Comparison of ENCODE assay signal across 8 mouse cellular contexts in genomic region chr9:75313832-75314516, GRCm38 (mm10). TPM values are rescaled to one million over a fixed set of nuclear protein-coding genes. Genes with fewer than 3 reads are reported as not detected.
DNase-seq lines count a peak whose midpoint lies in the region; ATAC-seq and TF ChIP-seq lines count a peak whose summit lies in the region.

No protein-coding gene starts in this region.

- no peaks in the 10 kb centered on the region for H3K36me3 ChIP-seq in E14TG2a.4 (ENCODE audit: insufficient read depth, low read length)
- no peaks in the 10 kb centered on the region for H3K36me3 ChIP-seq in forebrain, embryonic 15.5 days
- no peaks in the 10 kb centered on the region for H3K36me3 ChIP-seq in lung, embryonic 15.5 days

- no peaks in the 10 kb centered on the region for H3K9me3 ChIP-seq in E14TG2a.4 (ENCODE audit: low read length)
- no peaks in the 10 kb centered on the region for H3K9me3 ChIP-seq in forebrain, embryonic 15.5 days
- H3K9me3 ChIP-seq in lung, embryonic 15.5 days = no peaks in the 10 kb centered on the region

- peak overlapping the region; percentile 84 for H3K4me2 ChIP-seq in forebrain, embryonic 15.5 days (replicated peaks)
- H3K4me2 ChIP-seq in lung, embryonic 15.5 days = peak overlapping the region; percentile 87

- no peak for TF ChIP-seq CTCF in E14TG2a.4 (conservative IDR thresholded peaks at IDR 0.05; ENCODE audit: low read length)

- peak overlapping the region; percentile 86 for H3K4me3 ChIP-seq in E14TG2a.4 (replicated peaks; ENCODE audit: low read length)
- peak overlapping the region; percentile 82 for H3K4me3 ChIP-seq in forebrain, embryonic 15.5 days
- peak overlapping the region; percentile 66 for H3K4me3 ChIP-seq in lung, embryonic 15.5 days

- ATAC-seq in forebrain, embryonic 15.5 days (replicated peaks) = peak; percentile 90
- peak; percentile 84 for ATAC-seq in lung, embryonic 15.5 days (ENCODE audit: borderline replicate concordance, extremely low read depth, low FRiP score, low TSS enrichment)

- intact Hi-C loops in heart, postnatal 25 days (cut with DNase I) = no loop called here

- H3K27ac ChIP-seq in forebrain, embryonic 15.5 days (replicated peaks) = peak overlapping the region; percentile 82
- peak overlapping the region; percentile 54 for H3K27ac ChIP-seq in lung, embryonic 15.5 days

- H3K9ac ChIP-seq in forebrain, embryonic 15.5 days (replicated peaks) = peak overlapping the region; percentile 77
- peak overlapping the region; percentile 33 for H3K9ac ChIP-seq in lung, embryonic 15.5 days

- peaks cover 18% of the 10 kb centered on the region for H3K27me3 ChIP-seq in E14TG2a.4 (ENCODE audit: insufficient read depth, low read length)
- no peaks in the 10 kb centered on the region for H3K27me3 ChIP-seq in forebrain, embryonic 15.5 days
- no peaks in the 10 kb centered on the region for H3K27me3 ChIP-seq in lung, embryonic 15.5 days

- 0% methylated on average over 52 of the region's 52 CpGs for WGBS in forebrain, embryonic 15.5 days
- WGBS in lung, embryonic 15.5 days = under 1% methylated on average over 52 of the region's 52 CpGs

- peak; percentile 38 for DNase-seq in c-Kit-positive CD71-positive TER-119-negative erythroid progenitor cells, embryonic 14.5 days (ENCODE audit: low read depth)
- DNase-seq in heart, postnatal 25 days (ENCODE audit: low spot score) = peak; percentile 74
- DNase-seq in layer of hippocampus, adult 8-10 months (ENCODE audit: low spot score in 2 of 2) = peak; percentile 67 to 80
- peak; percentile 62 for DNase-seq in ovary, adult 18-20 months (ENCODE audit: low spot score)
- peak; percentile 70 to 78 for DNase-seq in thymus, postnatal 10 days (ENCODE audit: low spot score in 2 of 2)

- H3K4me1 ChIP-seq in E14TG2a.4 (replicated peaks; ENCODE audit: low read depth, low read length) = peaks cover 36% of the 10 kb centered on the region
- peaks cover 20% of the 10 kb centered on the region for H3K4me1 ChIP-seq in forebrain, embryonic 15.5 days
- H3K4me1 ChIP-seq in lung, embryonic 15.5 days = peaks cover 9% of the 10 kb centered on the region

RNA-seq across cellular contexts. Expression of gene Gnb5, which starts 7.9 kb away (rescaled TPM):
- 47.8 and 52.6 TPM in 2 replicates for polyA plus RNA-seq in forebrain, embryonic 15.5 days (2015; fragmentation: Nextera tagmentation; extraction: Ambion mirVana)
- total RNA-seq in heart, postnatal 25 days (2021) = 10 to 100 TPM; 25.0 to 26.5 TPM
- total RNA-seq in layer of hippocampus, adult 8-10 months (2022) = 100 to 1,000 TPM; 110 to 135 (median 125) TPM
- polyA plus RNA-seq in lung, embryonic 15.5 days (2015; fragmentation: Nextera tagmentation; extraction: Ambion mirVana) = 15.1 and 15.6 TPM in 2 replicates

RNA-seq across cellular contexts. Expression of gene Bcl2l10, which starts 33.6 kb away (rescaled TPM):
- polyA plus RNA-seq in forebrain, embryonic 15.5 days (2015; fragmentation: Nextera tagmentation; extraction: Ambion mirVana) = not detected in 2 replicates
- total RNA-seq in heart, postnatal 25 days (2021) = not detected
- total RNA-seq in layer of hippocampus, adult 8-10 months (2022) = under 1 TPM in 2 of 4 experiments, not detected in 2; 0.39 to 0.43 TPM
- 0.21 TPM in 1 of 2 replicates, not detected in the other for polyA plus RNA-seq in lung, embryonic 15.5 days (2015; fragmentation: Nextera tagmentation; extraction: Ambion mirVana)

Comparison
In these comparisons a context has a peak if more than half of its experiments do, and no peak if none do; other contexts are left out.
1. Peak in every context shown above with its lines: DNase-seq, ATAC-seq, H3K4me3 ChIP-seq and H3K27ac ChIP-seq.
2. RNA of gene Gnb5, which starts 7.9 kb away (total RNA-seq): 110 to 135 TPM in layer of hippocampus, adult 8-10 months; 25.0 to 26.5 TPM in heart, postnatal 25 days; every median in the first group is over 4 times any median in the second.